Mouse (Mus musculus) ES-Bruce4 (cell line): ENCODE results near the gene Cd44.

Experiments
- CTCF ChIP-seq: IDR thresholded peaks from one replicate; pipeline ENCODE4 v1.8.1; 2011; ENCODE audit warnings: low read depth, low read length
- POLR2A ChIP-seq: IDR thresholded peaks from one replicate; pipeline ENCODE4 v1.8.1; 2011; ENCODE audit warnings: low read length; ENCODE audit not compliant: insufficient read depth

- TF ChIP-seq CTCF (no peak), POLR2A (no peak)
Observed at GRCm38 (mm10) chr2:102948481-102948857, 47.0 kb upstream of the Cd44 start.
